Mouse (Mus musculus): ENCODE data around the gene Ift88. TPM values are rescaled to one million over a fixed set of nuclear protein-coding genes. Genes with fewer than 3 reads are reported as not detected.

Ift88 gene
- polyA plus RNA-seq, 1 experiment from 2014 or later = 9.9 TPM

Other genes with a start within 250 kb of the Ift88 start
- gene Cryl1, start 25.5 kb upstream of the Ift88 start, polyA plus RNA-seq (2015; fragmentation: Nextera tagmentation; extraction: Ambion mirVana) = 43.2 and 43.8 TPM in 2 replicates
- gene Il17d, start 100.7 kb downstream of the Ift88 start, polyA plus RNA-seq (2015; fragmentation: Nextera tagmentation; extraction: Ambion mirVana) = 1.2 and 1.4 TPM in 2 replicates
- 100 and 117 TPM in 2 replicates for gene Eef1akmt1, start 147.6 kb downstream of the Ift88 start, polyA plus RNA-seq (2015; fragmentation: Nextera tagmentation; extraction: Ambion mirVana)
- gene Xpo4, start 241.4 kb downstream of the Ift88 start, polyA plus RNA-seq (2015; fragmentation: Nextera tagmentation; extraction: Ambion mirVana) = 14.0 and 19.6 TPM in 2 replicates